Mouse (Mus musculus) MEL (cell line): ENCODE results near the gene Rab42.

Source experiments
- CHD1 ChIP-seq: IDR thresholded peaks from 2 replicates; pipeline ENCODE4 v1.6.1; 2012; ENCODE audit warnings: low read depth, mild to moderate bottlenecking, inconsistent platforms, low read length, improper control_type of control experiment
- CHD2 ChIP-seq: IDR thresholded peaks from 2 replicates; pipeline ENCODE4 v1.6.1; 2011; ENCODE audit warnings: low read length, improper control_type of control experiment
- CTCF ChIP-seq, 3 experiments: IDR thresholded peaks in 2 of 3; conservative IDR thresholded peaks in 1 of 3; 2 replicates each; pipeline ENCODE4 v1.5.1; 2011 to 2012; ENCODE audit warnings: low read length in 3 of 3, low read depth in 2 of 3, mild to moderate bottlenecking in 2 of 3, improper control_type of control experiment in 1 of 3, inconsistent platforms in 1 of 3, mixed read lengths in 1 of 3, moderate library complexity in 1 of 3; ENCODE audit not compliant: control insufficient read depth in 1 of 3, insufficient read depth in 1 of 3, poor library complexity in 1 of 3, severe bottlenecking in 1 of 3
- EP300 ChIP-seq, 2 experiments: IDR thresholded peaks; 2 replicates each; pipeline ENCODE4 v1.6.1; 2011; ENCODE audit warnings: improper control_type of control experiment in 2 of 2, low read length in 2 of 2, low read depth in 1 of 2, mild to moderate bottlenecking in 1 of 2
- GATA1 ChIP-seq: IDR thresholded peaks from 2 replicates; pipeline ENCODE4 v1.6.1; 2011; ENCODE audit warnings: low read depth, low read length, improper control_type of control experiment
- JUND ChIP-seq: IDR thresholded peaks from 2 replicates; pipeline ENCODE4 v1.6.1; 2011; ENCODE audit warnings: low read depth, mild to moderate bottlenecking, improper control_type of control experiment, low read length
- KAT2A ChIP-seq: conservative IDR thresholded peaks from 2 replicates; pipeline ENCODE4 v1.6.1; 2012; ENCODE audit warnings: low read depth, low read length, improper control_type of control experiment, inconsistent platforms
- POLR2AphosphoS2 ChIP-seq: IDR thresholded peaks from 2 replicates; pipeline ENCODE4 v1.6.1; 2011; ENCODE audit warnings: low read length, improper control_type of control experiment
- POLR2AphosphoS5 ChIP-seq: IDR thresholded peaks from 2 replicates; pipeline ENCODE4 v1.6.1; 2012; ENCODE audit warnings: low read depth, borderline replicate concordance, mild to moderate bottlenecking, inconsistent platforms, low read length, moderate library complexity, mixed read lengths
- RAD21 ChIP-seq: IDR thresholded peaks from 2 replicates; pipeline ENCODE4 v1.6.1; 2011; ENCODE audit warnings: mild to moderate bottlenecking, low read depth, low read length, improper control_type of control experiment
- USF1 ChIP-seq: IDR thresholded peaks from 2 replicates; pipeline ENCODE4 v1.6.1; 2014; ENCODE audit warnings: low read depth, mild to moderate bottlenecking, inconsistent platforms, low read length, improper control_type of control experiment, moderate library complexity
- USF2 ChIP-seq, 2 experiments: IDR thresholded peaks; 2 replicates each; pipeline ENCODE4 v1.6.1; 2011 to 2012; ENCODE audit warnings: improper control_type of control experiment in 2 of 2, low read length in 2 of 2, borderline replicate concordance in 1 of 2, inconsistent platforms in 1 of 2, low read depth in 1 of 2, mild to moderate bottlenecking in 1 of 2; ENCODE audit not compliant: insufficient read depth in 1 of 2

DNA sequence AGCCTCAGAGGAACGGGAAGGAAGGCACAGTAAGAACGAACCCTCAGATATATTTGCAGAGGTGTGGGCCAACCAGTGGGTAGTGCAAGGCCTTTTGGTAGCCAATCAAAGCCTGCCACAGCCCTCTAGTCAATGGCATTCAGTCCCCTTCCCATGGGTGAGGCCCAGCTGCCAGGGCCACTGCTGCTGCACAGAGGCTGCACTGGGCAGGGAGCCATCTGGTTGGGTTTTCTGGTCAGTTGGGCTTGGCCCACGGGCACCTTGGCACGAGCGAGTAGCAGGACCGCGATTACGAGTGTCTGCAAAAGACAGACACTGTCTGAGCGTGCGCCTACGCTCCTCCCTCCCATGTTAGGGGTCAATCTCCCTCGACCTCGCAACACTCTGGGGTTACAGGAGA is 35.8 kb upstream of the Rab42 start:
- no peak for TF ChIP-seq CTCF (IDR thresholded peaks at IDR 0.05 in 2 of 3, conservative IDR thresholded peaks at IDR 0.05 in 1 of 3; ENCODE audit: control insufficient read depth in 1 of 3, insufficient read depth in 1 of 3, low read depth in 2 of 3, low read length in 3 of 3, poor library complexity in 1 of 3, severe bottlenecking in 1 of 3)
- TF ChIP-seq USF1: no peak
- TF ChIP-seq POLR2AphosphoS2: no peak
- no peak for TF ChIP-seq RAD21
- no peak for TF ChIP-seq JUND
- TF ChIP-seq KAT2A: no peak
- TF ChIP-seq GATA1: no peak
- no peak for TF ChIP-seq CHD1
- TF ChIP-seq CHD2: no peak
- TF ChIP-seq POLR2AphosphoS5: no peak
- no peak for TF ChIP-seq USF2 (IDR thresholded peaks at IDR 0.05; ENCODE audit: borderline replicate concordance in 1 of 2, insufficient read depth in 1 of 2, low read depth in 1 of 2, low read length in 2 of 2)
- TF ChIP-seq EP300 (IDR thresholded peaks at IDR 0.05; ENCODE audit: low read depth in 1 of 2, low read length in 2 of 2): no peak
